Mouse (Mus musculus) brain, embryonic 18.5 days (tissue): ENCODE results near the gene Hagh.

Experiments
- DNase-seq: peaks from one replicate; pipeline ENCODE4 v3.0.0-alpha.2; 2012; ENCODE audit warnings: low read depth, low spot score

Gene Hagh

GRCm38 (mm10) chr17:24886134-24886931, 46.4 kb downstream of the Hagh start, which contains the start of the genes Nubp2 and Spsb3:
Gene Nubp2, minus strand, starts transcription at chr17:24886349.
Gene Spsb3, plus strand, starts transcription at chr17:24886643.
- DNase-seq = peak; percentile 100

GRCm38 (mm10) chr17:24886932-24887271, 47.0 kb downstream of the Hagh start:
- DNase-seq = peak; percentile 18

GRCm38 (mm10) chr17:24887291-24888080, 47.5 kb downstream of the Hagh start:
- no peak for DNase-seq

DNA sequence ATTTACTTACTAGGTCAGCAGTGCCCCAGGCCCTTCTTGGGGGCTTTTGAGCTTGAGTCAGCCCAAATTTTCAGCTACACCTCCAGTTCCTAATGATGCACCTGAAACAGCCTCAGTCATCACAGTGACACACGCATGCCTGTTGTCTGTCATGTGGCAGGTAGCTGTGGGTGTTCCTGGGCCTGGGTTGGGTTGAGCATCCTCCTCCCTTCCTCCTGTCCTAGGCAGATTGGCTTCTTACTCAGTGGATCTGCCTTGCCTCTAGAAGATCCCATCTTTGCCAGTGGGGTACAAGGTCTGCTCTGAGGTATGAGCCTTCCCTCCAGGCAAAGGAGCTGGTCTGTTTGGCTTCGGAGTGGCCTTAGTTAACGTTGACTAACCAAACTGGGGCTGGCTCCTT, 48.9 kb downstream of the Hagh start:
- DNase-seq = no peak

- no peak for DNase-seq
Observed at GRCm38 (mm10) chr17:24890151-24891092, 50.5 kb downstream of the Hagh start.

DNA sequence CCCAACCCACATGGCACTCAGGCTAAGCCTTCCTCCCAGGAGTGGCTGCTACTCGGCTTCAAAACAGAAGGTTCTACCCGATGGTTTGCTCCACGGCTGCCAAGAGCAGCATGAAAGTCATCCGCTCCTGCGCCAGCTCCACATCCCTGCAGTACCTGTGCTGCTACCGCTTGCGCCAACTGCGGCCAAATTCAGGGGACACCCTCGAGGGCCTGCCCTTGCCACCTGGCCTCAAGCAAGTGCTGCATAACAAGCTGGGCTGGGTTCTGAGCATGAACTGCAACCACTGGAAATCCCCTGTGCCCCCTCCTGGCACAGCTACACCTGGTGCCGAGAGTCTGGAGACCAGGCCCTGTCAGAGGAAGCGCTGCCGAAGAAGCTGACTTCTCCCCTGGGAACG, 51.4 kb downstream of the Hagh start:
- DNase-seq = no peak

DNA sequence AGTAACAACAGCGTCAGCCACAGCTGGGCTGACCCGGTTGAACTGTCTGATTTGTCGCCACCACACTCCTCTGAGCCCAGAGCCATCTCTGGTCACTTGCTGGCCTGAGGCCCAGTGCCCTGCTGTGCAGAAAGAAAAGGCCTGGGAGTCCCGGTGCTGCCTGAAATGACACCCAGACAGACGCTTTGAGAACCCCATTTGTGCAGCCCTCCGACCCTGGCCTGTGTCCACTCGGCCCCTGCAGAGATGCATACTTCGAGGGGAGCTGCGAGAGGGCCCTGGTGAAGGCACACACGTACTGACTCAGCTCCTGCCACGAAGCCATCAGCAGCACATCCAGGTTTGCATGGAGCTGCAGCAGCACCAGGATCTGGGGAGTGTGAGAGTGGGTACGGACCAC, 52.8 kb downstream of the Hagh start:
- no peak for DNase-seq

DNA sequence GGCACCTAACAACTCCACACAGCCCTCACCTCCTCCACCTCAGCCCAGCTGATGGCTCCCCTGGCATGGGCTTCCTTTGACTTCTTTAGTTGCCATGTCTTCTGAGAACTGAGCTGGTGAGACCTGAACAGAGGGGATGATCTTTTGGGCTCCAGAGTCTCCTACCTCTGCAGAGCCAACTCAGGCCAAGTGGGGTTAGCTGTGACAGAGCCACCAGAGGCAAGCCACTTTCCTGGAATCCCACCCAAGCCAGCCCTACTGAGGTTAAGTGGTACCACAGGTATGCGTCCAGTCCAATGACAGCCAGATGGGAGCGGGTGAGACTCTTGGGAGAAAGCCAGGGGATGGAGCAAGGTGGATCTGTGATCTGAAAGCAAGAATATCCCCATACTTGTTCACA, 53.3 kb downstream of the Hagh start:
- no peak for DNase-seq

- no peak for DNase-seq
Observed at GRCm38 (mm10) chr17:24894061-24894994, 54.4 kb downstream of the Hagh start.

DNA sequence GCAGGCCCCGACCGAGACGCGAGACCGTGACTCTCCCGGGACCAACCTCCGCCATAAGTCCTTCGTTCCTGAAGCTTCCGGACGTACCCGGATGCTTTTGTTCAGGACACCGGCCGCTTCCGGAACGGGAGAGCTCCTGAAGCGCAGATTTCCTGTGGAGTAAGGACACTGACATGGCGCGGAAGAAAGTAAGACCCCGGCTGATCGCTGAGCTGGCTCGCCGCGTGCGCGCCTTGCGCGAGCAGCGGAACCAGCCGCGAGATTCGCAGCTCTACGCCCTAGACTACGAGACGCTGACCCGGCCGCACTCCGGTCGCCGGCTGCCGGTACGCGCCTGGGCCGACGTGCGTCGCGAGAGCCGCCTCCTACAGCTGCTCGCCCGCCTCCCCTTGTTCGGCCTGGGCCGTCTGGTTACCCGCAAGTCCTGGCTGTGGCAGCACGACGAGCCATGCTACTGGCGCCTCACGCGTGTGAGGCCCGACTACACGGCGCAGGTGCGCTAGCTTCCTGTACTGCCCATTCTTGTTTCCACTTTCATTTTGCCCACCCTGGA, 55.1 kb downstream of the Hagh start, which contains the start of the genes Eme2 and Mrps34:
TSS of gene Eme2 (minus strand) at position 93 of the 553 bp plus-strand sequence.
TSS of gene Mrps34 (plus strand) at position 122 of the 553 bp plus-strand sequence.
- peak; percentile 77 for DNase-seq

- DNase-seq = no peak
Observed at GRCm38 (mm10) chr17:24895571-24896240, 55.8 kb downstream of the Hagh start.

- peak; percentile 12 for DNase-seq
Observed at GRCm38 (mm10) chr17:24896241-24896992, 56.5 kb downstream of the Hagh start, which contains the start of gene Nme3. Gene Nme3, plus strand, starts transcription at chr17:24896500.

GRCm38 (mm10) chr17:24896993-24897269, 57.0 kb downstream of the Hagh start:
- no peak for DNase-seq

DNA sequence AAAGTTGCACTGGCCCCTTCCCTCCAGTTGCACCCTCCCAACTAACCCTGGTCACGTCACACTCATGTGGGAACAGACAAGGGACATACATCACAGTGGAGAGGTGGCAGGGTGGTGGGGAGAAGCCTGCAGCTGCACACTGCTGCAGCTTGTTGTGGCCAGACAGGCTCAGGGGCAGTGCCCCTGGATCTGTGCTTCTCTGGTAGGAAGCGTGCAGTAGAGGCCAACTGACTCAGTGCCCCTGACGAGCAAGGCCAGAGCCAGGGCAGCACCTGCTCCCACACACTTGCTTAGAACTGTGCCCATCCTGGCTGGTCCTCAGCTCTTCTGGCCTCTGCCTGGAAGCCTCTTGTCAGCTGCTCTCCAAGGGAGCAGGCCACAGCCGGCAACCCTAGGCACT, 57.7 kb downstream of the Hagh start:
- no peak for DNase-seq

DNA sequence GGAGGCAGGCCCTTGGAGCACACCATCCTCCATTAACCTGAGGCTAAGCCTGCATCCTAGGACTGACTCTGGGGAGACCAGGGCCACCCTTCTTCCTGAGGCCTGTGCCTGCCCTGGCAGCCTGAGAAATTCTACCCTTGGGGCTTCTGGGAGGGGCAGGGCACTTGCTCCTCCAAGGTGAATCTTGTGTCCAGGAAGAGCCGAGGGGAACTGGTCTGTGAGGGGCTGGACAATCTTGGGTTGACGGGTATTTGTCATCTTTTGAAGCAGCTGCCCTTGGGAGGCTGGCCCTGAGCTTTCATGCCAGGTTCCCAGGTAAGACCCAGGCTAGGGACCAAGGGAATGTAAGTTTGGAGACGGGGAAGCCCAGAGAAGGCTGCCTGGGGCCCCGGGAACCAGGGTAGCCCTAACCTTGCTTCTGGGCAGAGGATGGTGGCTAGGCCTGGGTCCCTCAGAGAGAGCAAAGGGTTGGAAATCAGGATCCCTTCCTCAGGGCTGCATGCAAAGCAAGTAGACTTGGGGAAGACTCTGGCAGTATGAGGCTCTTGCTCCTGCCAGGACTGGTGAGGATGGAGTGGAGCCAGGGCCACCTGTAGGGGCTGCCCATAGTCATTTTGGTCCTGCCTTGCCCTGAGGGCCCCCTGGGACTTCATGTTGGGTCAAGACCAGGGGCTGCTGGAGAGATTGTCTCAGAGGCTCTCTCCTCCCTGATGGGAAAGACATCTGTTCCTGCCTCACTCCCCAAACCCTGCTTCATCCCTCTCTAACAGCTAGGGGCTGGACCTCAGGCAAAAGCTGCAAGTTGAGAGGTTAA, 58.3 kb downstream of the Hagh start:
- no peak for DNase-seq

GRCm38 (mm10) chr17:24899153-24899552, 59.2 kb downstream of the Hagh start:
- no peak for DNase-seq

- DNase-seq = no peak
Observed at GRCm38 (mm10) chr17:24900014-24900413, 60.1 kb downstream of the Hagh start.

DNA sequence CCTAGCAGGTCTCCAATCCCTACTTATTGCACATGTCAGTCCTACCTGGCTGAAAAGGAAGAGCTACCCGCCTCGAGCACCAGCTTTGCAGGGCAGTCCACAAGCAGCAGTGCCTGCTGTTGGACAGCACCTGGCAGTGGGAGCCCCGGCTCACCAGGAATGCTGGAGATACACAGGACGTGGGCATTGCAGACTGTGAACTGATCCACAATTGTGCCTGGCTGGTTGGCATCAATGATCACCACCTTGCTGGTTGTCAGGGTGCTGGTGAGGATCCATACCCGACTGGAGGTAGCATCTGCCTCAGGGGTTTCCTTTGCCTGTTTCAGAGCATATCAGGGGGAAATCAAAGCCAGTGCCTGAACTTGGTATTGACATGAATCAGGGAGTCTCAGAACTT, 62.2 kb downstream of the Hagh start:
- DNase-seq = no peak
